Mouse (Mus musculus): ENCODE results near the gene Shisa6. TPM values are rescaled to one million over a fixed set of nuclear protein-coding genes. Genes with fewer than 3 reads are reported as not detected.

Shisa6 gene
- polyA plus RNA-seq, 1 experiment from 2014 or later: 1.8 TPM

GRCm38 (mm10) chr11:66274707-66275081 lies 251.1 kb downstream of the Shisa6 start:
- 96% methylated on average over 2 of the region's 2 CpGs for WGBS
- ATAC-seq (replicated peaks): no peak
- Histone ChIP-seq H3K4me2 (replicated peaks) (no peak overlapping the region), H3K4me1 (peaks cover 18% of the 10 kb centered on the region), H3K9me3 (no peaks in the 10 kb centered on the region), H3K27me3 (no peaks in the 10 kb centered on the region), H3K27ac (replicated peaks) (peak overlapping the region; percentile 77), H3K36me3 (no peaks in the 10 kb centered on the region), H3K9ac (replicated peaks) (no peak overlapping the region), H3K4me3 (no peak overlapping the region)

GRCm38 (mm10) chr11:66273904-66274706 lies 251.7 kb downstream of the Shisa6 start:
- Histone ChIP-seq H3K4me2 (replicated peaks) (0 out of 2 replicates have a peak overlapping the region, but pooled peaks have one; percentile 7), H3K27me3 (no peaks in the 10 kb centered on the region), H3K36me3 (no peaks in the 10 kb centered on the region), H3K9me3 (no peaks in the 10 kb centered on the region), H3K4me1 (peaks cover 18% of the 10 kb centered on the region), H3K27ac (replicated peaks) (peak overlapping the region; percentile 77), H3K9ac (replicated peaks) (no peak overlapping the region), H3K4me3 (no peak overlapping the region)
- 27% methylated on average over 8 of the region's 8 CpGs for WGBS
- peak; percentile 87 for ATAC-seq (replicated peaks)

GRCm38 (mm10) chr11:66267029-66267428 lies 258.7 kb downstream of the Shisa6 start:
- H3K4me2 ChIP-seq (replicated peaks): no peak overlapping the region
- no peak overlapping the region for H3K9ac ChIP-seq (replicated peaks)
- peak overlapping the region; percentile 46 for H3K27ac ChIP-seq (replicated peaks)
- WGBS: 6% methylated on average over 3 of the region's 3 CpGs
- no peaks in the 10 kb centered on the region for H3K36me3 ChIP-seq
- H3K4me1 ChIP-seq: peaks cover 9% of the 10 kb centered on the region; the same call in 1 of the 2 replicates
- H3K4me3 ChIP-seq: no peak overlapping the region
- no peaks in the 10 kb centered on the region for H3K27me3 ChIP-seq
- ATAC-seq (replicated peaks): no peak
- H3K9me3 ChIP-seq: no peaks in the 10 kb centered on the region

GRCm38 (mm10) chr11:66265336-66265990 lies 260.3 kb downstream of the Shisa6 start:
- ATAC-seq (replicated peaks): no peak
- no peaks in the 10 kb centered on the region for H3K36me3 ChIP-seq
- no peak overlapping the region for H3K4me2 ChIP-seq (replicated peaks)
- no peak overlapping the region for H3K4me3 ChIP-seq
- no peaks in the 10 kb centered on the region for H3K27me3 ChIP-seq
- H3K27ac ChIP-seq (replicated peaks): no peak overlapping the region
- no peaks in the 10 kb centered on the region for H3K9me3 ChIP-seq
- no peak overlapping the region for H3K9ac ChIP-seq (replicated peaks)
- peaks cover 9% of the 10 kb centered on the region; the same call in 1 of the 2 replicates for H3K4me1 ChIP-seq
- 66% methylated on average over 1 of the region's 1 CpGs for WGBS

GRCm38 (mm10) chr11:66260205-66260604 lies 265.6 kb downstream of the Shisa6 start:
- Histone ChIP-seq H3K27ac (replicated peaks) (no peak overlapping the region), H3K4me3 (no peak overlapping the region), H3K9me3 (no peaks in the 10 kb centered on the region), H3K27me3 (no peaks in the 10 kb centered on the region), H3K4me1 (no peaks in the 10 kb centered on the region), H3K36me3 (no peaks in the 10 kb centered on the region), H3K4me2 (replicated peaks) (no peak overlapping the region), H3K9ac (replicated peaks) (no peak overlapping the region)
- no peak for ATAC-seq (replicated peaks)
- 84% methylated on average over 2 of the region's 2 CpGs for WGBS

- WGBS: 25% methylated on average over 3 of the region's 3 CpGs
- no peak overlapping the region for H3K27ac ChIP-seq (replicated peaks)
Observed at GRCm38 (mm10) chr11:66258851-66259250, 266.9 kb downstream of the Shisa6 start.

GRCm38 (mm10) chr11:66247115-66247514 lies 278.6 kb downstream of the Shisa6 start:
- H3K4me1 ChIP-seq: no peaks in the 10 kb centered on the region
- no peak for ATAC-seq (replicated peaks)
- H3K9ac ChIP-seq (replicated peaks): no peak overlapping the region
- no peak overlapping the region for H3K27ac ChIP-seq (replicated peaks)
- no peaks in the 10 kb centered on the region for H3K36me3 ChIP-seq
- H3K4me3 ChIP-seq: no peak overlapping the region
- no peaks in the 10 kb centered on the region for H3K27me3 ChIP-seq
- 49% methylated on average over 5 of the region's 5 CpGs for WGBS
- no peak overlapping the region for H3K4me2 ChIP-seq (replicated peaks)
- no peaks in the 10 kb centered on the region for H3K9me3 ChIP-seq

More at GRCm38 (mm10) chr11:66258851-66259250, 266.9 kb downstream of the Shisa6 start:
- H3K4me1 ChIP-seq: no peaks in the 10 kb centered on the region
- no peak overlapping the region for H3K9ac ChIP-seq (replicated peaks)
- H3K27me3 ChIP-seq: no peaks in the 10 kb centered on the region
- H3K4me3 ChIP-seq: no peak overlapping the region
- no peaks in the 10 kb centered on the region for H3K36me3 ChIP-seq
- H3K4me2 ChIP-seq (replicated peaks): no peak overlapping the region
- ATAC-seq (replicated peaks): no peak
- H3K9me3 ChIP-seq: no peaks in the 10 kb centered on the region

GRCm38 (mm10) chr11:66236557-66236956 lies 289.2 kb downstream of the Shisa6 start:
- Histone ChIP-seq H3K4me2 (replicated peaks) (no peak overlapping the region), H3K9me3 (no peaks in the 10 kb centered on the region), H3K36me3 (no peaks in the 10 kb centered on the region), H3K27me3 (no peaks in the 10 kb centered on the region), H3K9ac (replicated peaks) (no peak overlapping the region), H3K4me1 (no peaks in the 10 kb centered on the region), H3K27ac (replicated peaks) (no peak overlapping the region), H3K4me3 (no peak overlapping the region)
- no peak for ATAC-seq (replicated peaks)
- 77% methylated on average over 2 of the region's 2 CpGs for WGBS

GRCm38 (mm10) chr11:66232891-66233290 lies 292.9 kb downstream of the Shisa6 start:
- Histone ChIP-seq H3K27ac (replicated peaks) (no peak overlapping the region), H3K4me2 (replicated peaks) (no peak overlapping the region), H3K9me3 (no peaks in the 10 kb centered on the region), H3K4me3 (no peak overlapping the region), H3K27me3 (no peaks in the 10 kb centered on the region), H3K4me1 (no peaks in the 10 kb centered on the region), H3K9ac (replicated peaks) (no peak overlapping the region), H3K36me3 (no peaks in the 10 kb centered on the region)
- no peak for ATAC-seq (replicated peaks)
- 29% methylated on average over 1 of the region's 1 CpGs for WGBS

GRCm38 (mm10) chr11:66222133-66222532 lies 303.6 kb downstream of the Shisa6 start:
- H3K36me3 ChIP-seq: no peaks in the 10 kb centered on the region
- H3K4me3 ChIP-seq: no peak overlapping the region
- ATAC-seq (replicated peaks): peak; percentile 89
- no peaks in the 10 kb centered on the region for H3K27me3 ChIP-seq
- no peak overlapping the region; the same call in 1 of the 2 replicates for H3K27ac ChIP-seq (replicated peaks)
- no peak overlapping the region for H3K4me2 ChIP-seq (replicated peaks)
- 0 out of 2 replicates have a peak, but pooled peaks cover 9% of the 10 kb centered on the region for H3K4me1 ChIP-seq
- no peaks in the 10 kb centered on the region for H3K9me3 ChIP-seq
- H3K9ac ChIP-seq (replicated peaks): no peak overlapping the region
- WGBS: 48% methylated on average over 1 of the region's 1 CpGs

- 86% methylated on average over 3 of the region's 3 CpGs for WGBS
- no peak for ATAC-seq (replicated peaks)
- Histone ChIP-seq H3K27me3 (no peaks in the 10 kb centered on the region), H3K4me2 (replicated peaks) (no peak overlapping the region), H3K4me1 (0 out of 2 replicates have a peak, but pooled peaks cover 9% of the 10 kb centered on the region), H3K36me3 (no peaks in the 10 kb centered on the region), H3K9me3 (no peaks in the 10 kb centered on the region), H3K27ac (replicated peaks) (no peak overlapping the region), H3K4me3 (no peak overlapping the region), H3K9ac (replicated peaks) (no peak overlapping the region)
Observed at GRCm38 (mm10) chr11:66218469-66218868, 307.3 kb downstream of the Shisa6 start.

GRCm38 (mm10) chr11:66188627-66189287 lies 337.0 kb downstream of the Shisa6 start:
- no peak overlapping the region for H3K9ac ChIP-seq (replicated peaks)
- no peaks in the 10 kb centered on the region for H3K36me3 ChIP-seq
- H3K27ac ChIP-seq (replicated peaks): no peak overlapping the region; the same call in 1 of the 2 replicates
- H3K9me3 ChIP-seq: no peaks in the 10 kb centered on the region
- no peak overlapping the region for H3K4me3 ChIP-seq
- H3K27me3 ChIP-seq: no peaks in the 10 kb centered on the region
- 82% methylated on average over 3 of the region's 3 CpGs for WGBS
- H3K4me1 ChIP-seq: peaks cover 4% of the 10 kb centered on the region; the same call in 1 of the 2 replicates
- ATAC-seq (replicated peaks): no peak
- no peak overlapping the region for H3K4me2 ChIP-seq (replicated peaks)
